Mouse (Mus musculus): ENCODE measurements around the gene Olfr243. TPM values are rescaled to one million over a fixed set of nuclear protein-coding genes. Genes with fewer than 3 reads are reported as not detected.
"Not testable (repeated sequence)": the region's sequence is repeated elsewhere in the genome, so short reads cannot be mapped to it uniquely, and the experiment has no call there.

Gene Olfr243
- polyA plus RNA-seq (2015; fragmentation: Nextera tagmentation; extraction: Ambion mirVana): not detected in 2 replicates

DNA sequence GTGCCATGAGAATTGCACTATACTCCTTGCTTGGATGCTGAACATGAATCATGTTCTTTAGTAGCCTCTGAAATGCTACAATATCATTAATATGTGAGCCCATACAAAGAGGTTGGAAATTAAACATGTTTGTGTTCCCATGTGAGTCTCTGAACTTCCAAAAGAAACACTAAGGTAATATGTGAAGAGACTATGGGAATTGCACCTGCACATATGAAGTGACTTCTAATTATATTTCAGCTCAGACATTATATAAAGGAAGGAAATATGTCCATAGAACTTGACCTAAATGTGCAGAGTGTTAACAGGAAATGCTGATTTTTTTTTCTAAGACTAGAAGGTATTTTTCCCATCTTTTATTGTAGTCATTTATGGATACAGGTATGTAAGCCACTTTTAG, at the start of gene Olfr243:
Gene Olfr243, plus strand, starts transcription at position 301 of the 400 bp plus-strand sequence.
- Histone ChIP-seq H3K4me2 (replicated peaks) (no peak within 1 kb of the TSS), H3K9ac (no peak within 1 kb of the TSS), H3K27ac (no peak within 1 kb of the TSS), H3K4me1 (no peaks in the 10 kb centered on the region), H3K4me3 (no peak within 1 kb of the TSS), H3K27me3 (no peaks in the 10 kb centered on the region), H3K9me3 (no peaks in the 10 kb centered on the region), H3K36me3 (no peaks in the 10 kb centered on the region)
- ATAC-seq (ENCODE audit: low FRiP score, low read depth): no peak

DNA sequence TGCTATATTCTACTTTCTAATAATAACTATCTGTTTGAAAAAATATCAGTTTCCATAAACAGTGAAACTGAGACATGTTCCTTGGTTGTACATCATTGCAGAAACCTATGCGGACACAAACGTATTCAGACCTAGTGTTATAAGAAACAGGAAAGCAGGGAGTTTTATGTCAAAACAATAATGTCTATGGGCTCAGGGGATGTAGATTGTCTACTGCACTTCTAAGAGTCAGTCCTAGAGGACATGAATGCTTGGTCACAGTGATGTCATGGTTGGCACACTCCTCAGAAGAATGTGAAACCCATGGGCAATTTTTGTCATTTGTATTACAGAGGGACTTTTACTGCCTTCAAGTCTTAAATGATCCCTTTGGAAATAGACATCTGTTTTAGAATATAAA, 43.4 kb upstream of the Olfr243 start, which contains the start of gene Olfr624:
Gene Olfr624, minus strand, starts transcription at position 101 of the 400 bp plus-strand sequence.
- Histone ChIP-seq H3K9me3 (no peaks in the 10 kb centered on the region), H3K4me2 (replicated peaks) (no peak within 1 kb of the TSS), H3K4me3 (no peak within 1 kb of the TSS), H3K36me3 (no peaks in the 10 kb centered on the region), H3K27me3 (no peaks in the 10 kb centered on the region), H3K4me1 (no peaks in the 10 kb centered on the region), H3K9ac (no peak within 1 kb of the TSS), H3K27ac (no peak within 1 kb of the TSS)
- WGBS: 95% methylated on average over 2 of the region's 2 CpGs
- ATAC-seq (ENCODE audit: low FRiP score, low read depth): no peak

DNA sequence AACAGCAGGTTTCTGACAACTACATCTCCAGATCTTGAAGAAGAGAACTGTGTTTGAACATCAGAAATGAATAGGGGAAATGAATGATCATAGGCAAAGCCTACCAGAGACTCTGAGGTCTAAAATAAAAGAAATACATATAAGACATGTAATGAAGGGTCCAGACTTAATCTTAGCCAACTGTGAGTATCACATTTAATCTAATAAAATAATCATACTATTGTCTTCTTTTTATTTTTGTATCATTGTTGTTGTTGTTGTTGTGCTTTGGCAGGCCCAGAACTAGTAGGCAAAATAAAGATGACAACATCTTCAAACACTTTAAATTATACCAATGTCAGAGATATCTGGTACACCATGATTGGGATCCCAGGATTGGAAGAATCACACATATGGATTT, 32.1 kb upstream of the Olfr243 start, which contains the start of gene Olfr625-ps1:
Gene Olfr625-ps1, plus strand, starts transcription at position 301 of the 400 bp plus-strand sequence.
- Histone ChIP-seq H3K36me3 (no peaks in the 10 kb centered on the region), H3K9ac (no peak within 1 kb of the TSS), H3K4me3 (no peak within 1 kb of the TSS), H3K27me3 (no peaks in the 10 kb centered on the region), H3K9me3 (no peaks in the 10 kb centered on the region), H3K4me1 (no peaks in the 10 kb centered on the region), H3K4me2 (replicated peaks) (no peak within 1 kb of the TSS), H3K27ac (no peak within 1 kb of the TSS)
- ATAC-seq (ENCODE audit: low FRiP score, low read depth): no peak

DNA sequence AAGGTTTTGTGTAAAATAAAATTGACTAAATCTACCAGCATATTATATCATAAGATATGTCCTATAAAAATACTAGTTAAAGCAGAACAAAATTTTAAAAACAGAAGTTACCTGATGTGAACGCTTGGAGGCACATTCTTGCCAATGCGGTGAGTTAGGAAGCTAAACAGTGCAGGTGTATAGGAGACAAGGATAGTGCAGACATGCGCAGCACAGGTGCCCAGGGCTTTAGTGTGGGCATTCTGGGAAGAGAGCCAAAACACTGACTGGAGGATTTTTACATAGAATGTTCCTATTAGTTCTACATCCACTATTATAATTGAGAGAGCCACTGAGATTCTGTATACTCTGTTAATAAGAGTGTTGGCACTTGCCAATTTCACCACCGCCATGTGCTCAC, 15.0 kb upstream of the Olfr243 start:
- H3K9me3 ChIP-seq: no peaks in the 10 kb centered on the region
- H3K27ac ChIP-seq: no peak overlapping the region
- no peaks in the 10 kb centered on the region for H3K27me3 ChIP-seq
- no peak overlapping the region for H3K4me3 ChIP-seq
- no peaks in the 10 kb centered on the region for H3K36me3 ChIP-seq
- H3K9ac ChIP-seq: no peak overlapping the region
- no peak for ATAC-seq (ENCODE audit: low FRiP score, low read depth)
- H3K4me2 ChIP-seq (replicated peaks): no peak overlapping the region
- H3K4me1 ChIP-seq: no peaks in the 10 kb centered on the region
- WGBS: 90% methylated on average over 4 of the region's 4 CpGs

DNA sequence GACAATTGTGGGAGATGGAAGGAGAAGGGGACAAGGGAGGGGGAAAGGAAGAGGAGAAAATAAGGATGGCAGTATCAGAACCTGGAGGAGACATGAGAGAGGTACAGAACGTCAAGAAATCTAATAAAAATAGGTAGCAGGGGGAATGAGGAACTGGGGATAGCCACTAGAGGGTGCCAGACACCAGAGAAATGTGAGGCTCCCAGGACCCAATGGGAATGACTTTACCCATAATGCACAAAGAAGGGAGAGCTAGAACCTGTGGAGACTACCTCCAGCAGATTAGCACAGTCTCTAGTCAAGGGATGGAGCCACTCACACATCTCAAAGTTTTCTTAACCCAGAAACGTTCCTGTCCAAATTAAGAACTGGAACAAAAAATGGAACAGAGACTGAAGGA, 2.4 kb upstream of the Olfr243 start:
- Histone ChIP-seq H3K9me3 (no peaks in the 10 kb centered on the region), H3K4me2 (replicated peaks) (no peak overlapping the region), H3K27me3 (no peaks in the 10 kb centered on the region), H3K9ac (no peak overlapping the region), H3K4me3 (no peak overlapping the region), H3K36me3 (no peaks in the 10 kb centered on the region), H3K27ac (no peak overlapping the region), H3K4me1 (no peaks in the 10 kb centered on the region)
- ATAC-seq (ENCODE audit: low FRiP score, low read depth): no peak
- WGBS: 31% methylated on average over 2 of the region's 2 CpGs

DNA sequence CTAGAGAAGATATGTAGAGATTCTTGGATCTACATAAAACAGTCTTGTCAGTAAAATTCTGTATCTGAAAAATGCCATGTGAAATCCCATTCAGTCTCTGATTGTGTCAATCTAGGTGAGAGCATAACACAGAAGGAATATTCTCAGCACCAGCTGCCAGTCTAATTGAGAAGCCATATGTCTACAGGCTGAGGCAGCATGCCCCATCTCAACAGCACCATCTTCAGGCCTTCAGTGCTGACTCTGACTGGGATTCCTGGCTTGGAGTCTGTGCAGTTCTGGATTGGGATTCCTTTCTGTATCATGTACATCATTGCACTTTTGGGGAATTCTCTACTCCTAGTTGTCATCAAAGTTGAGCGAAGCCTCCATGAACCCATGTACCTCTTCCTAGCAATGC, 1.9 kb downstream of the Olfr243 start:
- H3K4me3 ChIP-seq; H3K27me3 ChIP-seq; H3K27ac ChIP-seq; H3K9ac ChIP-seq; ATAC-seq (ENCODE audit: low FRiP score, low read depth); H3K4me2 ChIP-seq (replicated peaks); H3K9me3 ChIP-seq; H3K4me1 ChIP-seq; H3K36me3 ChIP-seq: not testable (repeated sequence)
- 87% methylated on average over 1 of the region's 1 CpGs for WGBS

DNA sequence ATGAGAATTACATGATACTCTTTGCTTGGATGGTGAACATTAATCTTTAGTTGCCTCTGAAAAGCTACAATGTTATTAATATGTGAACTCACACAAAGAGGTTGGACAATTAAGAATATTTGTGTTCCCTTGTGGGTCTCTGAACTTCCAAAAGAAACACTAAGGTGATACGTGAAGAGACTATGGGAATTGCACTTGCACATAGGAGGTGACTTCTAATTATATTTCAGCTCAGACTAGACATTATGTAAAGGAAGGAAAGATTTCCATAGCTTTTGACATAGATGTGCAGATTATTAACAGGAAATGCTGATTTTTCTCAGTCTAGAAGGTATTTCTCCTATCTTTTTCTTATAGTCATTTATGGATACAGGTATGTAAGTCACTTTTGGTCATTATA, 15.6 kb downstream of the Olfr243 start, which contains the start of gene Olfr628:
Gene Olfr628, plus strand, starts transcription at position 301 of the 400 bp plus-strand sequence.
- no peaks in the 10 kb centered on the region for H3K36me3 ChIP-seq
- no peaks in the 10 kb centered on the region for H3K27me3 ChIP-seq
- no peak within 1 kb of the TSS for H3K27ac ChIP-seq
- H3K4me1 ChIP-seq: no peaks in the 10 kb centered on the region
- 80% methylated on average over 1 of the region's 1 CpGs for WGBS
- no peaks in the 10 kb centered on the region for H3K9me3 ChIP-seq
- H3K4me2 ChIP-seq (replicated peaks): no peak within 1 kb of the TSS
- H3K4me3 ChIP-seq: no peak within 1 kb of the TSS
- ATAC-seq (ENCODE audit: low FRiP score, low read depth): no peak
- H3K9ac ChIP-seq: no peak within 1 kb of the TSS

DNA sequence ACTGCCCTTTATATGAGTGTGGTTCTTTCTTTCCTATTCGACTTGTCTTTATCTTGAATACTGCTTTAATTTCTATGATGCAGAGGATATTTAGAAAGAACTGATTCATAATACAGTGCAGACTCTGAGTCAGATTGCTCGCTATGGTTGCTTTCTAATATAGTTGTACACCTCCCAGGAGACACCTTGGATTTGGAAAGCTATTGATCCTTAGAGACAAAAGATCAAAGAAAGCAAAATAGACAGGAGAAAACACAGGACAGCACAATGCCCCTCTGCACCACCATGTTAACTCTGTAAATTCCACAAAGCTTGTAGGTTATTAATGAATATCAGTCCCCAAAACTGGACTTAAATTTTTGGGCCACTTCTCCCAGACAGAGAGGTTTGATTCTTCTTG, 30.4 kb downstream of the Olfr243 start, which contains the start of gene Olfr629:
Gene Olfr629, minus strand, starts transcription at position 101 of the 400 bp plus-strand sequence.
- Histone ChIP-seq H3K4me3 (no peak within 1 kb of the TSS), H3K36me3 (no peaks in the 10 kb centered on the region), H3K9ac (no peak within 1 kb of the TSS), H3K9me3 (no peaks in the 10 kb centered on the region), H3K4me2 (replicated peaks) (no peak within 1 kb of the TSS), H3K27me3 (no peaks in the 10 kb centered on the region), H3K4me1 (no peaks in the 10 kb centered on the region), H3K27ac (no peak within 1 kb of the TSS)
- ATAC-seq (ENCODE audit: low FRiP score, low read depth): no peak
- WGBS: 84% methylated on average over 2 of the region's 2 CpGs

DNA sequence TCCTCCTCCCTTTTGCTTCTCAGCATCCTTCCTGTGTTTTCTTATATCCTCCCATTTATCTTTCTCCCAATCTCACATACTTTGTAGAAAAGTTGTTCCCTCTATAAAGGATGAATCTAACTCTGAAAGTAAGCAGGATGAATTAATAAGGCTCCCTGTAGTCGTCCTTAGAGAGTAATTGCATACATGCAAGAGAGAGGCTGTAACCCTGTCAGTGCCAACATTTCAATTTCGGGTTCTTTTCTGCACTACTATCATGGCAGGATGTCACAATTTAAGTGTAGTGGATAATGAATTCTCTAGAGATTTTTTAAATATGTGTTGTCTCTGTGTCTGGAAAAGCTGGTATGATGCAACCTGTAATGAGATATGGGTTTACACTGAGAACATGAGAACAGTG, 42.8 kb downstream of the Olfr243 start, which contains the start of gene Olfr630:
Gene Olfr630, minus strand, starts transcription at position 101 of the 400 bp plus-strand sequence.
- Histone ChIP-seq H3K27me3 (no peaks in the 10 kb centered on the region), H3K9me3 (no peaks in the 10 kb centered on the region), H3K36me3 (no peaks in the 10 kb centered on the region), H3K27ac (no peak within 1 kb of the TSS), H3K4me1 (no peaks in the 10 kb centered on the region), H3K4me3 (no peak within 1 kb of the TSS), H3K9ac (no peak within 1 kb of the TSS), H3K4me2 (replicated peaks) (no peak within 1 kb of the TSS)
- no peak for ATAC-seq (ENCODE audit: low FRiP score, low read depth)
- 45% methylated on average over 2 of the region's 2 CpGs for WGBS

DNA sequence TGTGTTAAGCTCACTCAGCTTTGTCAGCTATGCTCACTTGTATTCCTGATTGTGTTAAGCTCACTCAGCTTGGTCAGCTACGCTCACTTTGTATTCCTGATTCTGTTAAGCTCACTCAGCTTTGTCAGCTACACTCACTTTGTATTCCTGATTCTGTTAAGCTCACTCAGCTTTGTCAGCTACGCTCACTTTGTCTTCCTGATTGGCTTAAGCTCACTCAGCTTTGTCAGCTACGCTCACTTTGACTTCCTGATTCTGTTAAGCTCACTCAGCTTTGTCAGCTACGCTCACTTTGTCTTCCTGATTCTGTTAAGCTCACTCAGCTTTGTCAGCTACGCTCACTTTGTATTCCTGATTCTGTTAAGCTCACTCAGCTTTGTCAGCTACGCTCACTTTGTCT, 47.7 kb downstream of the Olfr243 start:
- not testable (repeated sequence) for ATAC-seq (ENCODE audit: low FRiP score, low read depth); H3K4me2 ChIP-seq (replicated peaks); H3K9me3 ChIP-seq; H3K9ac ChIP-seq; H3K36me3 ChIP-seq; H3K27me3 ChIP-seq; H3K4me3 ChIP-seq; H3K27ac ChIP-seq; H3K4me1 ChIP-seq
- WGBS: 90% methylated on average over 6 of the region's 6 CpGs

DNA sequence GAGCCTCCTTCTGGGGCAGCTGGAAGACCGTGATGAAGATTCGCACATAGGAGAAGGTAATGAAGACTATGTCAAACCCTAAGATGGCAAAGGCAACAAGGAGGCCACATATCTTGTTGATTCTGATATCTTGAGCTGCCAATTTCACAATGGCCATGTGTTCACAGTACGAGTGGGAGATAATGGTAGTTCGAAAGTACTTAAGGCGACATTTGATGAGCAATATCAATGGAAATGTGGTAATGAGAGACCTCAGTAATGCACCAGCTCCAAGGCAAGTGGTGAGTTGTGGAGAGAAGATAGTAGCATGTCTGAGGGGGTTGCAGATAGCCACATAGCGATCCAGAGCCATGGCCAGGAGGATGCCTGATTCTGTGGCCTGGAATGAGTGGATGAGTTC, 53.2 kb downstream of the Olfr243 start:
- not testable (repeated sequence) for H3K36me3 ChIP-seq; H3K9ac ChIP-seq; H3K4me3 ChIP-seq; ATAC-seq (ENCODE audit: low FRiP score, low read depth); H3K4me2 ChIP-seq (replicated peaks); H3K27me3 ChIP-seq; H3K9me3 ChIP-seq; H3K27ac ChIP-seq; H3K4me1 ChIP-seq
- WGBS: 87% methylated on average over 6 of the region's 6 CpGs

Measured in limb, embryonic 13.5 days (tissue).